Mouse (Mus musculus) ovary, adult 10 weeks (tissue): ENCODE measurements around the gene Bcl2l12. TPM values are rescaled to one million over a fixed set of nuclear protein-coding genes. Genes with fewer than 3 reads are reported as not detected.

ENCODE experiments used
- polyA plus RNA-seq: library from polyadenylated mRNA; stranded (reverse); fragments of 350-450 nt; fragmentation: Illumina TruSeq; extraction: RNeasy Lipid Tissue Mini Kit (QIAGEN cat#74804); gene quantifications from one replicate; pipeline ENCODE4 v1.2.3, GENCODE M21; 2014

The Bcl2l12 gene
- 2.0 TPM for polyA plus RNA-seq

DNA sequence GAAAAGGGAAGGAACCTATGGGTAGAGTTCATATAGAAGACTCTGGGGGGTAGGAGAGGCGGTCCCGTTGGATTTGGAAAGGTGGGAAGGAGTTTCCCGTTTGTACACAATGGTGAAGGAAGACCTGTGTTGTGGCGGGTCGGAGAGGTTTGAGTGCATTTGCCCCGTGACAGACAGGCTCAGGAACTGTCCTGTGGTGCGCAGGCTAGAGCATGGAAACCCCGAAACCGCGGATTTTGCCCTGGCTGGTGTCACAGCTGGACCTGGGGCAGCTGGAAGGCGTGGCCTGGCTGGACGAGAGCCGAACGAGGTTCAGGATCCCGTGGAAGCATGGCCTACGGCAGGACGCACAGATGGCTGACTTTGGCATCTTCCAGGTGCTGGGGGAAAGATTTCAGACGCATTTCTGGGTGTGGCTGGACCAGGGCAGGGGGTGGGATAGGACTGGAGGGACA, at the start of gene Bcl2l12:
Bcl2l12 (minus strand) TSS at position 212 of the 455 bp plus-strand sequence.

DNA sequence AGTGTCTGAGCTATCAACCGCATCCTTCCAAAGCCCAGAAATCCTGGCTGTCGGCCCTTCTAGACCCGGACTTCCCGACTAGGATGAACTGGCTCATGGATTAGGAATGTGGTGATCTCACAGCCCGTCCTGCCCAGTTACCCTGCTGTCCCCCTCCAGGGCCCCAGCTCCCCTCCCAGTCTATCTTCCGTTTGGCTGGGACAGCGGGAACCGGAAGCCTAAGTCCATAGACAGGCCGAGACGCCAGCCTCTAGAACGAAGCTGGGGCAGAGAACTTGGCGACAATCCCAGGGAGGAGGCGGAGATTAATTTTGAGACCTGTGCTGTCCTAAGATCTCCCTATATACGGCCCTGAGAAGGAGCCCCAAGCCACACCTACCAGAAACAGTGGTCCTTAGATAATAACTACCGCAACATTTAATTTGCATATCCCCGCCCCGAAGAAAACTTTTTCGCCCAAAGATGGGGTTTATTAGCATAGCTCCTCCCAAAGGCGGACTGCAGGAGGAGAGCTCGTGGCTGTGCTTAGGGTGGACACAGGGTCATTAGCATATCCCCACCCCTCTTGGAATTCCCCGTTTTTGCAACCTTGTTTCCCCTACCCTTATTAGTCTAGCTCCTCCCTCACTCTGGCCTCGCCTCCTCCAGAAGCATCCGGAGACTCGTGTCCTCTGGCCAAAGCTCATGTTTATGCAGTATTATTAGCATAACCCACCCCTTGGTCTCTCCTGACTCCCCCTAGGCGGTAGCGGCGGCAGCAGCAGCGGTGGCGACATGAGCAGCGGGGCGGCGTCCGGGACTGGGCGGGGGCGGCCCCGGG, 18.9 kb upstream of the Bcl2l12 start, which contains the start of gene Rras:
Rras (plus strand) TSS at position 720 of the 820 bp plus-strand sequence.

DNA sequence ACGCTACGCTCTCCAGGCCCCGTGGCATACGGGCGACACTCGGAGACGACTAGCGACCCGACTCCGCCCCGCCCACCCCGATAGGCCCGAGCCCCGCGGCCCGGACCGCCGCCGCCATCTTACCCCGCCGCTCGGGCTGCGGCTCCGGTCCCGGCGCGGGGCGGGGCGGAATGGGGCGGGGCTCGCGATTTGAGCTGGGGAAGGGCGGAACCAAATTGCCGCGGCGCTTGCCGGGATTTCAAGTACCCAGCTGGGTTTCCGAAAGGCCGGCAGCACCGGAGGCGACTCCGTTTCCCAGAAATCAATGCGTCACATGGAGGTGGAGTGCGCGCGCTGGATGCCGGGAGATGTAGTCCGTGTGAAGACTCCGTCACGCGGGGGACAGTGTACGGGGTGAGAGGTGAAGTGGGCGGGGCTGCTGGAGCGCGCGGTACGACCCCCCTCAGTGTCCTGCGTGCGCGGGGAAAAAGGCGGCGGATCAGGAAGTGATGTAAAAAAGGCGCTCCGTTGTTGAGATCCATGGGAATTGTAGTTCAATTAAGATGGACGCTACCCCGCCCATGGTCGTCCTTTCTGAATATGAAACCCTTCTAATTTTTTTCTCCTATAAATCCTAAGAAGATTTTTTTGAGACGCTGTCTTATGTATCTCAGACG, 17.6 kb upstream of the Bcl2l12 start, which contains the start of gene Scaf1:
Scaf1 (minus strand) TSS at position 407 of the 656 bp plus-strand sequence.

DNA sequence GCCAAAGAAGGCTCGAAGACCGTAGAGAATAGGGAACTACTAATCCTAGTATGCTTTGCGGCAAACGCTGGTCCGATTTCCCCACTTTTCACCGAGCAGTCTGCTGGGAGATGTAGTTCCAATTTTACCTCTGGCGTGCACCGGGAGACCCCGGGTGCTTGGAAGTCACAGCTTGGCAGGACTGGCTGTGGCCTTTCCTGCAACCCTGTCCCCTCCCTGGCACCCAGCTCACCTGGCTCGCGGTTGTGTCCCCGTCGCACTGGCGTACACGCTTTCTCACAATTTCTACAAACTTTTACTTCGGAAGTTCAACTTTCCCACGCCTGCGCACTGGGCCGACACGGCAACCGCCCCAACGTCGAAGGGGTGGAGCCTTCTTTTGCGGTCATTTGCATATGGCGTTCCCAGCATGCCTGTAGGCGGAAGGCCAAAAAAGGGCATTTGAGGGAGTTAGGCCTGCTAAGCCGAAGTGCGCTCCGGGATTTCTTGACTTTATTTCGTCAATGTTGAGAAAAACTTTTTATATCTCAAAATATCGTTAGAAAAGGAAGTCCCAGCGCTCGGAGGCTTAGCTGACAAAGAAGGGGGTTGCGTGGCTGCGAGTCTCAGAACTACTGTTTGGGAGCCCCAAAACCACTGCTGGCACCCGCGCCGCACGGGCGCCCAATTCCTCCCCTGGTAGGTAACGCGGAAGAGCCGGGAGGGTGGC, 1.1 kb downstream of the Bcl2l12 start, which contains the start of gene Irf3:
Irf3 (plus strand) TSS at position 418 of the 709 bp plus-strand sequence.

DNA sequence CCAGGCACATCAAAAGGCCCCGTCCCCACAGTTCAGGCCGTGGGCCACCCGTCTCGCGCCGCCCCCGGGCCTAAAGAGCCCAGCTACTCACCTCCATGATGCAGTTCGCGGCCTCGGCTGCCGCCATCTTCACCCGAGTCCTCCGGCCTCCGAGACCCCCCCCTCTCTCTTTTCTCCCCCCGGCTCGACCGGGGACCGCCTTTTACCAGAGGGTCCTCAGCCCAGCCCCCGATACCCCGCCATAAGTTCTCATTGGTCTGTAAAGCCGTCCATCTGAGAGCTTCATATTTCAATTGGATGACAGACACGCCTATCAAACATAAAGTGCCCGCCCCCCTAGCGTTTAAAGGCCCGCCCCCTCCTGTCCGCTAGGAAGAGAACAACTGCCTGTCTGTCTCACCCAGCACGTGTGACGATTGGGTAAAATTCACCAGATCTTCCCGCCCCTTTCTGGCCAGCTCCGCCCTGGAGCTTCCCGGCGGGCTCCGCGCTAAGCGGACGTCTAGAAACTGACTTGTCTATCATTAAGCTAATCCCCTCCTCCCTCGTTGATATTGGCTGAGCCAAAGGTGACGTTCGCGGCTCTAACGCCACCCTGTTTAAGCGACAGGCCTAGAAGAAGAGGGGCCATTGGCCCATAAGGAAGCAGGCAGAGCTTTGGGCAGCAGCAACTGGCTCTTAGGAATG, 12.2 kb downstream of the Bcl2l12 start, which contains the start of gene Prmt1:
Prmt1 (minus strand) TSS at position 377 of the 687 bp plus-strand sequence.

DNA sequence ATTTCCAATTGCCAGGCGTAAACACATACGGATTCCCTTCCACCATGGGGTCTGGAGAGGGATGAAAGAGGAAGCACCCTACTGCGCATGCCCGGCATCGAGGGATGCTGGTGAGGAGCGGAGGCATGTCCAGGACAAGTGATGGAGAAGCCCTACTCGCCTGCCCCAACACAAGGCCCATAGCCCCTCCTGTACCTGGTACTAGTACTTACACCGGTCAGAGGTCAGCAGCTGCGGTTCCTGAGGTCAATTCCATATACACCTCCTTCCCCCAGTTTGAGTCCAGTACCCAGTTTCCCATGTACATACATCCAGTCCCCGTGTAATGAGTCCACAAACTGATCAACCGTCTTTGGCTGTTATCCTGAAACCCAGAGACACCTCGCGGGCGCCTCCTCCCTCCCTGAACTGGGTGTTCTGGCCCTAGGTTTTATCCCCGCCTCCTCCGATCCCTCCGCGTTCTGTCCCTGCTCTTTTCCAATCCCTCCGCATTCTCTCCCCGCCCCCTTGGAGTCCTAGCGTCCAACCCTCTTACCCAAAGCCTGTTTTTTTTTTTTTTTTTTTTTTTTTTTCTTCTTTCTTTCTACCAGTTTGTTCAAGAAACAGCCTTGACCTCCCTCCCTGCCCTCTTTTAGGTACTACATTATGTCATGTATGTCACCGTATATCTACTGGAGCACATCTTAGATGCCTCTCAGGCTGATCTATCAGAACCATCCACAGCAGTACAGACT, 24.0 kb downstream of the Bcl2l12 start, which contains the start of gene Cpt1c:
Cpt1c (minus strand) TSS at position 469 of the 734 bp plus-strand sequence.

DNA sequence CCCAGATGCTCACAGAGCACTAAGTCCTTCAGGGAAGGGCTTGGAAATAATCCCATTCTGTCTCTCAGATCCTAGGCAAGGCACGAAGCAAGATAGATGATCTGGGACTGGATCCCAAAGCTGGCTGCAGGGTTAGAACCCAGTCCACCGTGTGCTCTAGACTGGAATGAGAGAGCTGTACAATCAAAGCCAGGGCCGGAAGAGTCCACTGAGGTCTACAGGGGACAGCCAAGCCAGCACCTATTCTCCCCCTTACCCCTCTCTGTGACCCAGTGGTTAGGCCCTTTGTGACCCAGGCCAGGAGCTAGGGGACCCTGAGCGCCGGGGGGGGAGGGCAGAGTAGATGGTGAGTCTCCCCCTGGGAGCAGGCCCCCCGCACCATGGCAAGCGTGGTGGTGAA, 55.6 kb downstream of the Bcl2l12 start, which contains the start of gene Tsks:
Tsks (plus strand) TSS at position 301 of the 400 bp plus-strand sequence.

Other genes starting within 250 kb of the Bcl2l12 start
- gene Zfp473, start 247.7 kb downstream of the Bcl2l12 start, polyA plus RNA-seq: 2.2 TPM
- 5.9 TPM for gene Nup62, start 182.6 kb downstream of the Bcl2l12 start, polyA plus RNA-seq
- not detected for gene Il4i1, start 182.3 kb downstream of the Bcl2l12 start, polyA plus RNA-seq
- 5.8 TPM for gene Atf5, start 182.1 kb downstream of the Bcl2l12 start, polyA plus RNA-seq
- 1.7 TPM for gene Akt1s1, start 149.7 kb downstream of the Bcl2l12 start, polyA plus RNA-seq
- 0.71 TPM for gene Tbc1d17, start 149.6 kb downstream of the Bcl2l12 start, polyA plus RNA-seq
- gene Pnkp, start 141.6 kb downstream of the Bcl2l12 start, polyA plus RNA-seq: not detected
- gene Ptov1, start 128.9 kb downstream of the Bcl2l12 start, polyA plus RNA-seq: not detected
- gene Med25, start 106.0 kb downstream of the Bcl2l12 start, polyA plus RNA-seq: 2.5 TPM
- gene Fuz, start 102.6 kb downstream of the Bcl2l12 start, polyA plus RNA-seq: 3.2 TPM
- gene Ap2a1, start 69.2 kb downstream of the Bcl2l12 start, polyA plus RNA-seq: 20.6 TPM
- not detected for gene Tsks, start 55.5 kb downstream of the Bcl2l12 start, polyA plus RNA-seq
- 0.88 TPM for gene Cpt1c, start 23.9 kb downstream of the Bcl2l12 start, polyA plus RNA-seq
- 8.2 TPM for gene Prmt1, start 12.1 kb downstream of the Bcl2l12 start, polyA plus RNA-seq
- gene Irf3, start 1.1 kb downstream of the Bcl2l12 start, polyA plus RNA-seq: 8.4 TPM
- 2.2 TPM for gene Scaf1, start 17.7 kb upstream of the Bcl2l12 start, polyA plus RNA-seq
- 4.0 TPM for gene Rras, start 19.2 kb upstream of the Bcl2l12 start, polyA plus RNA-seq
- 0.40 TPM for gene Prr12, start 54.2 kb upstream of the Bcl2l12 start, polyA plus RNA-seq
- gene Nosip, start 63.7 kb upstream of the Bcl2l12 start, polyA plus RNA-seq: 9.1 TPM
- gene Prrg2, start 64.0 kb upstream of the Bcl2l12 start, polyA plus RNA-seq: 4.7 TPM
- gene Rcn3, start 93.5 kb upstream of the Bcl2l12 start, polyA plus RNA-seq: 0.31 TPM
- 14.4 TPM for gene Fcgrt, start 105.1 kb upstream of the Bcl2l12 start, polyA plus RNA-seq
- gene Rps11, start 125.7 kb upstream of the Bcl2l12 start, polyA plus RNA-seq: 474 TPM
- gene Rpl13a, start 130.0 kb upstream of the Bcl2l12 start, polyA plus RNA-seq: 557 TPM
- not detected for gene Gm45713, start 137.5 kb upstream of the Bcl2l12 start, polyA plus RNA-seq
- 3.9 TPM for gene Flt3l, start 137.7 kb upstream of the Bcl2l12 start, polyA plus RNA-seq
- 2.1 TPM for gene Pih1d1, start 155.6 kb upstream of the Bcl2l12 start, polyA plus RNA-seq
- gene Aldh16a1, start 155.9 kb upstream of the Bcl2l12 start, polyA plus RNA-seq: 0.88 TPM
- gene Slc17a7, start 165.2 kb upstream of the Bcl2l12 start, polyA plus RNA-seq: not detected
- not detected for gene Gfy, start 180.9 kb upstream of the Bcl2l12 start, polyA plus RNA-seq
- not detected for gene Pth2, start 182.3 kb upstream of the Bcl2l12 start, polyA plus RNA-seq
- gene Ccdc155, start 206.2 kb upstream of the Bcl2l12 start, polyA plus RNA-seq: not detected
- gene Dkkl1, start 213.4 kb upstream of the Bcl2l12 start, polyA plus RNA-seq: not detected
- gene Tead2, start 217.0 kb upstream of the Bcl2l12 start, polyA plus RNA-seq: 10.9 TPM
- gene Cd37, start 240.4 kb upstream of the Bcl2l12 start, polyA plus RNA-seq: not detected
- gene Slc6a16, start 242.4 kb upstream of the Bcl2l12 start, polyA plus RNA-seq: not detected